Mouse (Mus musculus) kidney, adult 2 months (tissue): ENCODE measurements around the gene Cdk11b. TPM values are rescaled to one million over a fixed set of nuclear protein-coding genes. Genes with fewer than 3 reads are reported as not detected.

Experiments used
- DNase-seq: peaks from one replicate; pipeline ENCODE4 v3.0.0; 2021
- H3K27ac ChIP-seq: fragments of 200-500 bp; 2 replicates; pipeline ENCODE4 v1.5.1; 2012; ENCODE audit warnings: low read depth, low read length, control low read depth, inconsistent platforms; ENCODE audit not compliant: insufficient read depth
- H3K27me3 ChIP-seq: fragments of 200-500 bp; replicated peaks from 2 replicates; pipeline ENCODE4 v1.6.1; 2012; ENCODE audit warnings: mild to moderate bottlenecking, moderate library complexity, low read length, inconsistent platforms; ENCODE audit not compliant: control insufficient read depth, insufficient read depth
- H3K36me3 ChIP-seq: fragments of 200-500 bp; 2 replicates; pipeline ENCODE4 v1.6.1; 2012; ENCODE audit warnings: mild to moderate bottlenecking, moderate library complexity, low read length, inconsistent platforms; ENCODE audit not compliant: control insufficient read depth, insufficient read depth
- H3K4me1 ChIP-seq: fragments of 200-500 bp; 2 replicates; pipeline ENCODE4 v1.6.1; 2011; ENCODE audit warnings: low read length; ENCODE audit not compliant: control insufficient read depth, insufficient read depth
- H3K4me3 ChIP-seq: fragments of 200-500 bp; 2 replicates; pipeline ENCODE4 v1.5.1; 2011; ENCODE audit warnings: mild to moderate bottlenecking, low read depth, low read length, control low read depth; ENCODE audit not compliant: insufficient read depth
- CTCF ChIP-seq: fragments of 200-500 bp; conservative IDR thresholded peaks from 2 replicates; pipeline ENCODE4 v1.5.1; 2011; ENCODE audit warnings: low read depth, mild to moderate bottlenecking, control low read depth, low read length, moderate library complexity, mixed read lengths; ENCODE audit not compliant: insufficient read depth, insufficient read length
- POLR2A ChIP-seq: fragments of 200-500 bp; IDR thresholded peaks from one replicate; pipeline ENCODE4 v1.6.1; 2011; ENCODE audit warnings: low read depth, low read length, control low read depth
- WGBS: fragments of 180-500 bp; shearing (Covaris S2); methylation state at CpG from one replicate; pipeline ENCODE4 v1.1.7; 2018; 5-methylcytosine and 5-hydroxymethylcytosine counted together
- polyA plus RNA-seq: library from polyadenylated mRNA; depleted of rRNA; stranded (reverse); fragments of >200 nt; gene quantifications from 2 replicates; pipeline ENCODE4 v1.2.3, GENCODE M21; 2012

The Cdk11b gene
- polyA plus RNA-seq, 1 experiment: 24.8 TPM

GRCm38 (mm10) chr4:155645721-155646120 lies 21.1 kb downstream of the Cdk11b start:
- H3K36me3 ChIP-seq: peaks cover 7% of the 10 kb centered on the region
- no peaks in the 10 kb centered on the region for H3K27me3 ChIP-seq
- WGBS: 63% methylated on average over 5 of the region's 5 CpGs
- peak overlapping the region; percentile 83 for H3K27ac ChIP-seq
- no peak for TF ChIP-seq CTCF
- no peak for TF ChIP-seq POLR2A
- peaks cover 5% of the 10 kb centered on the region; the same call in 1 of the 2 replicates for H3K4me1 ChIP-seq
- peak; percentile 61 for DNase-seq
- no peak overlapping the region for H3K4me3 ChIP-seq

GRCm38 (mm10) chr4:155649355-155649754 lies 24.7 kb downstream of the Cdk11b start:
- no peak overlapping the region for H3K27ac ChIP-seq
- WGBS: 88% methylated on average over 11 of the region's 11 CpGs
- peaks cover 5% of the 10 kb centered on the region for H3K36me3 ChIP-seq
- peaks cover 12% of the 10 kb centered on the region for H3K4me1 ChIP-seq
- TF ChIP-seq CTCF (no peak), POLR2A (no peak)
- H3K27me3 ChIP-seq: no peaks in the 10 kb centered on the region
- no peak for DNase-seq
- H3K4me3 ChIP-seq: no peak overlapping the region

DNA sequence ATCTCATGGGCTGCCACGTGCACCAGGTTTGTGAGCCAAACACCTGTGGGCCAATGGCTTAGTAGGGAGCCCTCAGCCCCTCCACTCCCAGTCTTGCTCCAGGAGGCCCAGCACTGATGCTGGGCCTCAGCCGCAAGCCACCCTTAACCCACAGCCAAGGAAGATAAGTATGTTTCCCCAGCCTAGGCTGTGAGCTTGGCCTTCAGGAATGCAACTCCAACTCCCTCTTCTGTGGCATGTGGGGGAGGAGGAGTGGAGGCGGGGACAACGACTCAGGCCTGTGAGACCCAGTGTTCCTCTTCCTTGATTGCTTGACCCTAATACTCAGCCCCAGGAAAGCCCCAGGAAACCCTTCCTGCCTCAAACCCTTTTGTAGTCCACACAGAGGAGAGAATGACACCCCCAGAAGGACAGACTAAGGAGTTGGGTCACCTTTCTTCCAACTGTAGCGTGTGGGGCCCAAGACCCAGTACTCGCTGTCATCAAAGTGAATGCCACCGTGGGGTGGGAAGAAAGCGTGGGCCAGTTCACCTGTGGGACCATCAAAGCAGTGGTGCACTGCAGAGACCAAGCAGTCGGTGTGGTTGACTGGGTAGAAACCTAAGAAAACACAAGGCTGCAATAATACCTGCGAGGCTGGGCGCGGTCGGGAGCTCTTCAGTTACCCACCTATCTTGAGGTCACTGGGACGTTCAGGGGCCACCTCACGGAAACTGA lies 27.1 kb downstream of the Cdk11b start:
- TF ChIP-seq CTCF (no peak), POLR2A (no peak)
- Histone ChIP-seq H3K27me3 (no peaks in the 10 kb centered on the region), H3K4me1 (peaks cover 10% of the 10 kb centered on the region), H3K36me3 (peaks cover 5% of the 10 kb centered on the region), H3K27ac (no peak overlapping the region), H3K4me3 (no peak overlapping the region)
- peak; percentile 36 for DNase-seq
- 59% methylated on average over 15 of the region's 15 CpGs for WGBS

- Histone ChIP-seq H3K4me3 (peak overlapping the region; percentile 24; the same call in 1 of the 2 replicates), H3K4me1 (peaks cover 10% of the 10 kb centered on the region), H3K27me3 (no peaks in the 10 kb centered on the region), H3K36me3 (peaks cover 4% of the 10 kb centered on the region), H3K27ac (no peak overlapping the region)
- TF ChIP-seq POLR2A (no peak), CTCF (no peak)
- no peak for DNase-seq
- WGBS: 33% methylated on average over 36 of the region's 36 CpGs
Measured at GRCm38 (mm10) chr4:155652283-155653085, 27.8 kb downstream of the Cdk11b start.

DNA sequence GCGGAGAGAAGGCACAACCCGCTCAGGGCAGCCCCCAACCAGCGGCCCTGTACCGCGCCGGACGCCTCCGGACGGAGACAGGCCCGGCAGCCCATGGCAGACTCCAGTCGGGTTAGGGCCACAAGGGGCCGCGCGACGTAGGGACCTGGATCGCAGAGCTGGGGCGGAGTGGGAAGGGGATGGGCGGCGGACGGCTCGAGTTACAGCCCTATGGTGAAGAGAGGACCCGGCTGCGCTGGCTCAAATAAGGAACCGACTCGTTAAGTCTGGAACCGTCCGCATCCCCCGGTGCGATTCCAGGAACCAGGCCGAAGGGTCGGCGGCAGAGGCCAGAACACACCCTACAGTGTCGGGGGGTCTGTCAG lies 28.4 kb downstream of the Cdk11b start, which contains the start of gene Mmp23:
Mmp23 (minus strand) TSS at position 299 of the 365 bp plus-strand sequence.
- Histone ChIP-seq H3K27ac (no peak within 1 kb of the TSS), H3K4me1 (peaks cover 10% of the 10 kb centered on the region), H3K36me3 (peaks cover 1% of the 10 kb centered on the region), H3K4me3 (peak within 1 kb of the TSS; percentile 24; the same call in 1 of the 2 replicates), H3K27me3 (no peaks in the 10 kb centered on the region)
- 3% methylated on average over 33 of the region's 33 CpGs for WGBS
- peak; percentile 17 for DNase-seq
- TF ChIP-seq CTCF: no peak
- TF ChIP-seq POLR2A: no peak

DNA sequence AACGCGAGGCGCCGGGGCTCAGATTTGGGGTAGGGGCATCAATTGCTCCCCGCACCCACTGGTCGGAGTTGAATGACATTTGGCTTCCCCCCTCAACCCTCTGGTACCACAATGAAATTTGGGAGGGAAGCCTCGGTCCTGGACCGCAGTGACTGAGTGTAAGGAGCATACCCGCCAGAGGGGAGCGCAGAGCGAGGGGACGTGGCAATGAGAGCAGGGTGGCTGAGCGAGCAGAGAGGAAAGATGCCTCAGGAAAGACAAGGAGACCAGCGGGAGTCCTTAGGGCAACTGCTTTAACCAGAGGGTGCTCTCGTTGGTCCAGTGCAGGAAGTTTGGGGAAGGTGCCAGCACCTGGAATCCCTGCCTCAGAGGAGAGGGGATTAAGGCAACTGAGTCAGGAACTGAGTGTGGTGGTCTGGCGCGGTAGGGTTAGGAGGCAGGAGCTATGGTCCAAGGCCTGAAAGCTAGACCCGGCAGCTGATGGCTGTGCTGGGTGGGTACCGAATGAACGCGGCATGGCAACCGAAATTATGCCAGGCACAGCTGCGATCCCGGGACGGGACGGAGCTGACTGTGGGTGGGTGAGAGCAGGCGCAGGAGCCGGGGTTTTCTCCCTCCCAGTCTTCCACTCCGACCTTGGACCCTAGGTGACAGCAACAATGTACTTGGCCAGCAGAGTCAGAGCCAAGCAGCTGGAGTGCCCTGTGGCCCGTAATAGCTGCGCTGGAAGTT lies 29.0 kb downstream of the Cdk11b start:
- Histone ChIP-seq H3K4me3 (peak overlapping the region; percentile 24; the same call in 1 of the 2 replicates), H3K36me3 (peaks cover 1% of the 10 kb centered on the region), H3K27ac (no peak overlapping the region), H3K27me3 (no peaks in the 10 kb centered on the region), H3K4me1 (peaks cover 10% of the 10 kb centered on the region)
- TF ChIP-seq CTCF (no peak), POLR2A (no peak)
- WGBS: 1% methylated on average over 31 of the region's 31 CpGs
- peak; percentile 46 for DNase-seq

DNA sequence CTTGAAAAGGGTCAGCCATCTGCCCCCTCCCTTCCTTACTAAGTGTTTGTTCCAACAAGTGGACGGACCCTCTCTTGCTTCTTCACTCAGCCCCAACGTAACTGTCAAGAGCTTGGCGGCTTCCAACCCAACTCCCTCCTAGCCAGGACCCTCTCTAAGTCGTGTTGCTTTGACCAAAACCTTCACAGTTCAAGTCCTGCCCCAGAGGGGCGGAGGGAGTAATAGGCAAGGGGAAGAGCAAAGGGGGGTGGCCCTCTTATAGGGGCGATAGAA lies 29.5 kb downstream of the Cdk11b start:
- 11% methylated on average over 6 of the region's 6 CpGs for WGBS
- H3K27ac ChIP-seq: no peak overlapping the region
- H3K27me3 ChIP-seq: no peaks in the 10 kb centered on the region

More for the DNA sequence above, 29.5 kb downstream of the Cdk11b start:
- Histone ChIP-seq H3K36me3 (peaks cover under 1% of the 10 kb centered on the region; the same call in 1 of the 2 replicates), H3K4me1 (peaks cover 10% of the 10 kb centered on the region), H3K4me3 (no peak overlapping the region)
- DNase-seq: no peak
- TF ChIP-seq CTCF (no peak), POLR2A (no peak)
